Mouse (Mus musculus) ES-E14 (cell line): ENCODE measurements at regions not wholly inside any gene's neighbourhood (a gene's known extent, or its start where the extent isn't known, plus 50 kb on each side); places are given as distances from the start of the nearest gene placed in this dataset.

ENCODE experiments used
- DNase-seq: peaks from one replicate; pipeline ENCODE4 v3.0.0-alpha.2; 2013; ENCODE audit warnings: low read depth, low spot score
- H3K27ac ChIP-seq: 2 replicates; pipeline ENCODE4 v1.5.1; 2012; ENCODE audit warnings: low read depth, mild to moderate bottlenecking, low read length, moderate library complexity, mixed read lengths; ENCODE audit not compliant: poor library complexity, insufficient read depth, severe bottlenecking
- H3K36me3 ChIP-seq: 2 replicates; pipeline ENCODE4 v1.6.1; 2012; ENCODE audit warnings: mild to moderate bottlenecking, low read length, moderate library complexity, mixed read lengths; ENCODE audit not compliant: control insufficient read depth, poor library complexity, insufficient read depth, severe bottlenecking
- H3K4me1 ChIP-seq, 2 experiments: fragments of 150-350 bp in 1 of 2; sonication (generic) in 1 of 2; 2 replicates each; pipeline ENCODE4 v1.6.1; 2012; ENCODE audit warnings: low read length in 2 of 2, mild to moderate bottlenecking in 1 of 2, mixed read lengths in 1 of 2; ENCODE audit not compliant: control insufficient read depth in 2 of 2, insufficient read depth in 2 of 2, poor library complexity in 1 of 2
- H3K4me3 ChIP-seq, 2 experiments: fragments of 150-350 bp in 1 of 2; sonication (generic) in 1 of 2; 2 replicates each; pipeline ENCODE4 v1.5.1; 2012; ENCODE audit warnings: low read length in 2 of 2, low read depth in 1 of 2, mild to moderate bottlenecking in 1 of 2, mixed read lengths in 1 of 2; ENCODE audit not compliant: insufficient read depth in 1 of 2, poor library complexity in 1 of 2, severe bottlenecking in 1 of 2
- H3K9ac ChIP-seq: 2 replicates; pipeline ENCODE4 v1.6.1; 2012; ENCODE audit warnings: low read depth, mild to moderate bottlenecking, low read length, mixed read lengths; ENCODE audit not compliant: poor library complexity, insufficient read depth, severe bottlenecking
- H3K9me3 ChIP-seq: fragments of 150-350 bp; sonication (generic); 2 replicates; pipeline ENCODE4 v1.6.1; 2012; ENCODE audit warnings: low read depth, mild to moderate bottlenecking, low read length; ENCODE audit not compliant: control insufficient read depth, insufficient read depth
- CHD2 ChIP-seq: IDR thresholded peaks from 2 replicates; pipeline ENCODE4 v1.6.1; 2014; ENCODE audit warnings: mild to moderate bottlenecking, low read depth, low read length, inconsistent platforms
- HCFC1 ChIP-seq: IDR thresholded peaks from 2 replicates; pipeline ENCODE4 v1.6.1; 2012; ENCODE audit warnings: low read length, inconsistent platforms, borderline replicate concordance; ENCODE audit not compliant: insufficient read depth
- MAFK ChIP-seq: IDR thresholded peaks from 2 replicates; pipeline ENCODE4 v1.6.1; 2014; ENCODE audit warnings: mild to moderate bottlenecking, low read depth, low read length, inconsistent platforms; ENCODE audit not compliant: insufficient read depth
- ZC3H11A ChIP-seq: IDR thresholded peaks from 2 replicates; pipeline ENCODE4 v1.6.1; 2012; ENCODE audit warnings: low read depth, mild to moderate bottlenecking, inconsistent platforms, low read length, borderline replicate concordance
- ZNF384 ChIP-seq: IDR thresholded peaks from 2 replicates; pipeline ENCODE4 v1.6.1; 2012; ENCODE audit warnings: low read depth, low read length, inconsistent platforms
- in situ Hi-C, 2 experiments: fragments of 600-800 bp; cut with MboI; formaldehyde crosslinking; loops; one replicate each; pipeline ENCODE4 v1.15.1; 2025; ENCODE audit warnings: low sequenced_read_pairs in 2 of 2, inconsistent platforms in 1 of 2; ENCODE audit not compliant: unreplicated experiment in 2 of 2

DNA sequence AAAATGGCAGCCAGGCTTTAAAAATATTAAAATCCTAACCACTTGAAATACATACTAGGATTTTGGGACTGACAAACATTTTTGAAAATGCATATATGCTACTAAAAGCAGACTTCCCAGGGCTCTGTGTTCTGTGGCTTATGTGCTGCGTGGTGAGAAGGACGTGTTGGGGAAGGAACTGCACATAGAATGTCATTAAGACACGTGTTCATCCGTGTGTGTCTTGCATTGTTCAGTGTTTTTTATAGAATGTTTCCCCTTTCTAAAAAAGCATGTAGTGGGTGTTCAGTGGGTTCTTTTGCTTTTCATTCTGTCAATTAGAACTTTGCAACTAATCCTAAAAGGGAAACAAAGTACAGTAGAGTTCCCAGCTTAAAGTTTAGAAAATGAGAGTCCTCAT, 594.7 kb upstream of the Mef2c start:
- Histone ChIP-seq H3K9ac (no peak overlapping the region), H3K36me3 (no peaks in the 10 kb centered on the region), H3K4me1 (no peaks in the 10 kb centered on the region), H3K27ac (no peak overlapping the region), H3K9me3 (no peaks in the 10 kb centered on the region), H3K4me3 (no peak overlapping the region)
- no peak for DNase-seq
- in situ Hi-C loops, result no loop called here
- TF ChIP-seq MAFK (no peak), ZC3H11A (no peak), HCFC1 (no peak), ZNF384 (no peak), CHD2 (no peak)

DNA sequence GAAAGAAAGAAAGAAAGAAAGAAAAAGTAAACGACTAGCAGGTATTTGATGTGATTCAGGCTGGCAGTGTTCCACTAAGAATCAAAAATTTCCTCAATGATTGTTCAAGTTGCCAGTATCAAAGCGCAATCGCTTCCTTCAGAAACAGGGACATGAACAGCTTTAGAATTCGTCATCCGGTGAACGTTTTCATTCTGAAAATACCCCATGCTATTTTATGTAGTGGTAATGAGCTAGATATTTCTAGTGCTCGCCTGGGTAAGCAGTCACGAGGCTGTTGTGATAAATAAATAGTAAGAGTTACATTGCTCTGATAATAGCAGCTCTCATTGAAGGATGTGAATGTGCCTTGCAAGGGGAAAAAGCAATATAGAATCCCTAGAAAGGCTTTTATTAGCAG, 591.0 kb upstream of the Mef2c start:
- no peak overlapping the region for H3K4me3 ChIP-seq
- H3K36me3 ChIP-seq, result no peaks in the 10 kb centered on the region
- TF ChIP-seq MAFK, result no peak
- TF ChIP-seq CHD2, result no peak
- no peak for TF ChIP-seq ZNF384
- no peak for TF ChIP-seq ZC3H11A
- TF ChIP-seq HCFC1, result no peak

DNA sequence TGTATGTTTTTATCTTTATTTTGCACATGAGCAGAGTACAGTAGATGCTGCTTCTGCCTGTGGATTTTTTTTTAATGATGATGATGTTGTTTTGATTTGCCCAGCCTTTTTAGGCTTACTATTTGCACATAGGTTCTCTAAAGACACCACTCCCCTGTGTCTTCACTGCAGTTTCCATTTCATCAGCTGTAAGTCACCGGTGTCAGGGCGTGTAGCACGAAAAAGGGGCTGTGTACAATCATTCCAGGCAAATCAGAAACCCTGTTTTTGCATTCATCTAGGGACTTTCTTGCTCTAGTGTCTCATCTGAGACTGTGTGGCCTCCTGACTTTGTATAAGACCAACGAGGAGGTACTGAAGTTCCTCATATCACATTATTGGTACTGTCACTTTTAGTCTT, 588.6 kb upstream of the Mef2c start:
- in situ Hi-C loops, result no loop called here
- H3K27ac ChIP-seq, result no peak overlapping the region

More for the DNA sequence above, 591.0 kb upstream of the Mef2c start:
- Histone ChIP-seq H3K27ac (no peak overlapping the region), H3K9me3 (no peaks in the 10 kb centered on the region), H3K9ac (no peak overlapping the region), H3K4me1 (no peaks in the 10 kb centered on the region)
- DNase-seq, result no peak
- in situ Hi-C loops, result no loop called here

DNA sequence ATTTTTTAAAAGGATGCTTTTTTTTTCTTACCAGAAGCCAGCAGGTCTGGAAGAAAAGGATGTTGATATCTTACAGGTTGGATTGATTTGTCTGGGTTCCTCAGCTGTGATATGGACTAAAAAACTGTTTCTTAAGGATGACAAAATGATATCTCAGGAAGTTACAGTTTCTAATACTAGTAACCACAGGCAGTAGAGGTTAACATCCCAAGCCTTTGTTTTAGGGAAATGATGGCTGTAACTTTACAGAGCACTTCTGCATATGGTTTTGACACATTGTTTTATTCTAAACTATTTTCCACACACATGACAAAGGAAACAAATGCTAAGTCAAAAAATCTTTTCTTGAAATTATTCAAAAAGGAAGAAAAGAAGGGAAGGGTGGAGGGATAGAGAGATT, 573.8 kb upstream of the Mef2c start:
- Histone ChIP-seq H3K36me3 (no peaks in the 10 kb centered on the region), H3K4me3 (no peak overlapping the region), H3K4me1 (no peaks in the 10 kb centered on the region), H3K27ac (no peak overlapping the region), H3K9ac (no peak overlapping the region), H3K9me3 (no peaks in the 10 kb centered on the region)
- DNase-seq, result no peak
- TF ChIP-seq MAFK (no peak), CHD2 (no peak), HCFC1 (no peak), ZC3H11A (no peak), ZNF384 (no peak)
- in situ Hi-C loops, result no loop called here

More for the DNA sequence above, 588.6 kb upstream of the Mef2c start:
- Histone ChIP-seq H3K36me3 (no peaks in the 10 kb centered on the region), H3K9ac (no peak overlapping the region), H3K4me3 (no peak overlapping the region), H3K9me3 (no peaks in the 10 kb centered on the region), H3K4me1 (no peaks in the 10 kb centered on the region)
- TF ChIP-seq ZNF384 (no peak), ZC3H11A (no peak), MAFK (no peak), HCFC1 (no peak), CHD2 (no peak)
- DNase-seq, result no peak

DNA sequence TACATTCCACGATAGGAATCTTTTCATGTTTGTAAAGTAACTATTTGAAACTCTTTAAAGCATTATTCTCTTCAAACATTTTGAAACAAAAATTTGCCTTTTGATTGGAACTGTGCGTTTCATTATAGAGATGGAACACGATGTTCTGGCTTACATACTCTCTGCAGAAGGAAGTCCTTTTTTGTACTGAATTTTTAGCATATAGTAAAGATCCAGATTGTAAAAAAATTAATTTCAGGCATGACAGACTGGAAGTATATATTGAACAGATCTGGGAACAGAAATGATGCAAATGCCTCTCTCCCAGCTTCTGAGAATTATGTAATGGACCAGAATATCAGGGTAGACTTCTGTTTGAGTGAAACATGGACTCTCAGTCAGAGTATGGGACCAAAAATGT, 566.0 kb upstream of the Mef2c start:
- no peaks in the 10 kb centered on the region for H3K36me3 ChIP-seq
- H3K9ac ChIP-seq, result no peak overlapping the region
- H3K27ac ChIP-seq, result no peak overlapping the region
- no peak overlapping the region for H3K4me3 ChIP-seq
- no peak for DNase-seq
- no peaks in the 10 kb centered on the region for H3K4me1 ChIP-seq
- H3K9me3 ChIP-seq, result no peaks in the 10 kb centered on the region
- TF ChIP-seq ZC3H11A, result no peak
- no peak for TF ChIP-seq CHD2
- no peak for TF ChIP-seq MAFK
- no peak for TF ChIP-seq HCFC1
- no peak for TF ChIP-seq ZNF384
- in situ Hi-C loops, result no loop called here
